Mouse (Mus musculus): Measurements from ENCODE around the gene Cetn3. TPM values are rescaled to one million over a fixed set of nuclear protein-coding genes. Genes with fewer than 3 reads are reported as not detected.

Cetn3 gene
- polyA plus RNA-seq, 1 experiment from 2014 or later, result 250 TPM

- peak; percentile 9; the same call in 1 of the 2 replicates for ATAC-seq (ENCODE audit: low FRiP score)
- no peaks in the 10 kb centered on the region for H3K9me3 ChIP-seq (ENCODE audit: control insufficient read depth, low read length)
- no peaks in the 10 kb centered on the region for H3K27me3 ChIP-seq (ENCODE audit: control insufficient read depth, insufficient read depth, low read length)
- no peak overlapping the region for H3K9ac ChIP-seq
- no peaks in the 10 kb centered on the region for H3K36me3 ChIP-seq (replicated peaks; ENCODE audit: control insufficient read depth, insufficient read depth)
- DNase-seq (ENCODE audit: low spot score), result peak; percentile 88
- no peak overlapping the region for H3K4me3 ChIP-seq (replicated peaks; ENCODE audit: low read length)
- 31% methylated on average over 14 of the region's 14 CpGs for WGBS
- no peaks in the 10 kb centered on the region for H3K4me1 ChIP-seq (replicated peaks; ENCODE audit: control insufficient read depth, insufficient read depth, low read length)
- H3K27ac ChIP-seq, result no peak overlapping the region
- peak overlapping the region; percentile 24 for H3K4me2 ChIP-seq (replicated peaks)
These were observed 21.2 kb upstream of the Cetn3 start for GRCm38 (mm10) chr13:81761566-81762186.

- no peaks in the 10 kb centered on the region for H3K36me3 ChIP-seq (replicated peaks; ENCODE audit: control insufficient read depth, insufficient read depth)
- H3K9ac ChIP-seq, result no peak overlapping the region
- H3K27me3 ChIP-seq (ENCODE audit: control insufficient read depth, insufficient read depth, low read length), result no peaks in the 10 kb centered on the region
- H3K27ac ChIP-seq, result no peak overlapping the region
- ATAC-seq (ENCODE audit: low FRiP score) (no peak), DNase-seq (ENCODE audit: low spot score) (no peak)
- H3K9me3 ChIP-seq (ENCODE audit: control insufficient read depth, low read length), result no peaks in the 10 kb centered on the region
- no peak overlapping the region for H3K4me2 ChIP-seq (replicated peaks)
- H3K4me1 ChIP-seq (replicated peaks; ENCODE audit: control insufficient read depth, insufficient read depth, low read length), result no peaks in the 10 kb centered on the region
- WGBS, result 77% methylated on average over 5 of the region's 5 CpGs
- H3K4me3 ChIP-seq (replicated peaks; ENCODE audit: low read length), result no peak overlapping the region
These were observed 18.7 kb upstream of the Cetn3 start for GRCm38 (mm10) chr13:81764173-81764572.

GRCm38 (mm10) chr13:81767038-81767659, 15.7 kb upstream of the Cetn3 start:
- 77% methylated on average over 7 of the region's 7 CpGs for WGBS
- H3K4me2 ChIP-seq (replicated peaks), result no peak overlapping the region
- H3K9me3 ChIP-seq (ENCODE audit: control insufficient read depth, low read length), result no peaks in the 10 kb centered on the region
- H3K4me1 ChIP-seq (replicated peaks; ENCODE audit: control insufficient read depth, insufficient read depth, low read length), result no peaks in the 10 kb centered on the region
- H3K4me3 ChIP-seq (replicated peaks; ENCODE audit: low read length), result no peak overlapping the region
- no peaks in the 10 kb centered on the region for H3K27me3 ChIP-seq (ENCODE audit: control insufficient read depth, insufficient read depth, low read length)
- H3K27ac ChIP-seq, result no peak overlapping the region
- ATAC-seq (ENCODE audit: low FRiP score) (peak; percentile 71; the same call in 1 of the 2 replicates), DNase-seq (ENCODE audit: low spot score) (peak; percentile 81)
- no peak overlapping the region for H3K9ac ChIP-seq
- H3K36me3 ChIP-seq (replicated peaks; ENCODE audit: control insufficient read depth, insufficient read depth), result no peaks in the 10 kb centered on the region

GRCm38 (mm10) chr13:81776217-81776616, 6.7 kb upstream of the Cetn3 start:
- H3K4me2 ChIP-seq (replicated peaks), result no peak overlapping the region
- ATAC-seq (ENCODE audit: low FRiP score), result no peak
- no peak overlapping the region for H3K9ac ChIP-seq
- no peak overlapping the region for H3K27ac ChIP-seq
- DNase-seq (ENCODE audit: low spot score), result no peak
- WGBS, result 80% methylated on average over 3 of the region's 3 CpGs
- no peaks in the 10 kb centered on the region for H3K27me3 ChIP-seq (ENCODE audit: control insufficient read depth, insufficient read depth, low read length)
- H3K4me3 ChIP-seq (replicated peaks; ENCODE audit: low read length), result no peak overlapping the region
- no peaks in the 10 kb centered on the region for H3K4me1 ChIP-seq (replicated peaks; ENCODE audit: control insufficient read depth, insufficient read depth, low read length)
- no peaks in the 10 kb centered on the region for H3K36me3 ChIP-seq (replicated peaks; ENCODE audit: control insufficient read depth, insufficient read depth)
- no peaks in the 10 kb centered on the region for H3K9me3 ChIP-seq (ENCODE audit: control insufficient read depth, low read length)

GRCm38 (mm10) chr13:81782475-81782874, 402 bp upstream of the Cetn3 start:
- peak overlapping the region; percentile 88 for H3K9ac ChIP-seq

GRCm38 (mm10) chr13:81783405-81784342, 797 bp downstream of the Cetn3 start:
- H3K9ac ChIP-seq, result peak overlapping the region; percentile 88
- DNase-seq (ENCODE audit: low spot score) (peak; percentile 90), ATAC-seq (ENCODE audit: low FRiP score) (peak; percentile 97)
- peaks cover 16% of the 10 kb centered on the region; the same call in 1 of the 2 replicates for H3K36me3 ChIP-seq (replicated peaks; ENCODE audit: control insufficient read depth, insufficient read depth)
- peak overlapping the region; percentile 80 for H3K4me2 ChIP-seq (replicated peaks)
- H3K4me3 ChIP-seq (replicated peaks; ENCODE audit: low read length), result peak overlapping the region; percentile 81
- H3K27me3 ChIP-seq (ENCODE audit: control insufficient read depth, insufficient read depth, low read length), result no peaks in the 10 kb centered on the region
- peaks cover 21% of the 10 kb centered on the region for H3K4me1 ChIP-seq (replicated peaks; ENCODE audit: control insufficient read depth, insufficient read depth, low read length)
- H3K9me3 ChIP-seq (ENCODE audit: control insufficient read depth, low read length), result no peaks in the 10 kb centered on the region
- H3K27ac ChIP-seq, result peak overlapping the region; percentile 99
- WGBS, result under 1% methylated on average over 61 of the region's 62 CpGs

More at GRCm38 (mm10) chr13:81782475-81782874, 402 bp upstream of the Cetn3 start:
- peak overlapping the region; percentile 81 for H3K4me3 ChIP-seq (replicated peaks; ENCODE audit: low read length)
- DNase-seq (ENCODE audit: low spot score) (no peak), ATAC-seq (ENCODE audit: low FRiP score) (no peak)
- peaks cover 6% of the 10 kb centered on the region; the same call in 1 of the 2 replicates for H3K36me3 ChIP-seq (replicated peaks; ENCODE audit: control insufficient read depth, insufficient read depth)
- peaks cover 21% of the 10 kb centered on the region for H3K4me1 ChIP-seq (replicated peaks; ENCODE audit: control insufficient read depth, insufficient read depth, low read length)
- peak overlapping the region; percentile 80 for H3K4me2 ChIP-seq (replicated peaks)
- H3K27me3 ChIP-seq (ENCODE audit: control insufficient read depth, insufficient read depth, low read length), result no peaks in the 10 kb centered on the region
- no peaks in the 10 kb centered on the region for H3K9me3 ChIP-seq (ENCODE audit: control insufficient read depth, low read length)
- H3K27ac ChIP-seq, result peak overlapping the region; percentile 99
- WGBS, result 54% methylated on average over 9 of the region's 9 CpGs

GRCm38 (mm10) chr13:81785766-81786480, 3.0 kb downstream of the Cetn3 start:
- Histone ChIP-seq H3K36me3 (replicated peaks; ENCODE audit: control insufficient read depth, insufficient read depth) (peaks cover 33% of the 10 kb centered on the region; the same call in 1 of the 2 replicates), H3K4me3 (replicated peaks; ENCODE audit: low read length) (no peak overlapping the region), H3K9me3 (ENCODE audit: control insufficient read depth, low read length) (no peaks in the 10 kb centered on the region), H3K27me3 (ENCODE audit: control insufficient read depth, insufficient read depth, low read length) (no peaks in the 10 kb centered on the region), H3K27ac (no peak overlapping the region), H3K9ac (0 out of 2 replicates have a peak overlapping the region, but pooled peaks have one; percentile 28), H3K4me2 (replicated peaks) (peak overlapping the region; percentile 20; the same call in 1 of the 2 replicates), H3K4me1 (replicated peaks; ENCODE audit: control insufficient read depth, insufficient read depth, low read length) (peaks cover 21% of the 10 kb centered on the region)
- DNase-seq (ENCODE audit: low spot score), result no peak
- WGBS, result 71% methylated on average over 11 of the region's 11 CpGs
- no peak for ATAC-seq (ENCODE audit: low FRiP score)

GRCm38 (mm10) chr13:81790160-81790559, 7.3 kb downstream of the Cetn3 start:
- WGBS, result 96% methylated on average over 8 of the region's 8 CpGs
- H3K4me2 ChIP-seq (replicated peaks), result no peak overlapping the region
- no peak overlapping the region for H3K27ac ChIP-seq
- no peaks in the 10 kb centered on the region for H3K9me3 ChIP-seq (ENCODE audit: control insufficient read depth, low read length)
- DNase-seq (ENCODE audit: low spot score) (no peak), ATAC-seq (ENCODE audit: low FRiP score) (no peak)
- peaks cover 12% of the 10 kb centered on the region for H3K4me1 ChIP-seq (replicated peaks; ENCODE audit: control insufficient read depth, insufficient read depth, low read length)
- H3K9ac ChIP-seq, result no peak overlapping the region
- no peaks in the 10 kb centered on the region for H3K27me3 ChIP-seq (ENCODE audit: control insufficient read depth, insufficient read depth, low read length)
- peaks cover 46% of the 10 kb centered on the region; the same call in 1 of the 2 replicates for H3K36me3 ChIP-seq (replicated peaks; ENCODE audit: control insufficient read depth, insufficient read depth)
- H3K4me3 ChIP-seq (replicated peaks; ENCODE audit: low read length), result no peak overlapping the region

All from hindbrain, embryonic 14.5 days (tissue).